Mouse (Mus musculus) activated CD4-positive, CD25-positive, alpha-beta regulatory T cell, adult 4 months (primary cell): Measurements from ENCODE around the gene Fhit. TPM values are rescaled to one million over a fixed set of nuclear protein-coding genes. Genes with fewer than 3 reads are reported as not detected.

Source experiments
- ATAC-seq: one replicate; pipeline ENCODE4 v1.8.0; 2017
- polyA plus RNA-seq, 2 experiments: library from polyadenylated mRNA; unstranded; fragments of 100-300 nt; shearing (Covaris generic); gene quantifications; one replicate each; pipeline ENCODE4 v1.2.1; 2017

Gene Fhit
- polyA plus RNA-seq, 2 experiments from 2014 or later, result 4.9 to 7.5 TPM

DNA sequence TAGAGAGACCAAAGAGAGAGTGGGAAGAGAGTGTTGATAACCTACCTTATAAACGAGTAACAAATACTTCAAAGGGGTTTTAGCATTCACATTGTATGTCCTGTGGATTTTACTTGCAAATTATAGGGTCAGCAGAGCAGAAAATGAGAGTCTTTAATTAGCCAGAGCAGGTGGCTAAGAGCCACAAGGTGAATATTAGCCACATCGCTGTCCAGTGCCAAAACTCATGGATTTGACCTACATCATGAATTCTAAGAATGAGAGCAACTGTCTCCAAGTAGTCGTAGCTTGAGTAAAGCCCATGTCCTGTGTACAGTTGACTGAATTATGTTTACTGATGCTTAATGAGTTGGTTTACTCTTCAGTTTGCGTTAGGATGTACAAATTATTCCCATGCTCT lies 1039.7 kb downstream of the Fhit start:
- ATAC-seq, result no peak

DNA sequence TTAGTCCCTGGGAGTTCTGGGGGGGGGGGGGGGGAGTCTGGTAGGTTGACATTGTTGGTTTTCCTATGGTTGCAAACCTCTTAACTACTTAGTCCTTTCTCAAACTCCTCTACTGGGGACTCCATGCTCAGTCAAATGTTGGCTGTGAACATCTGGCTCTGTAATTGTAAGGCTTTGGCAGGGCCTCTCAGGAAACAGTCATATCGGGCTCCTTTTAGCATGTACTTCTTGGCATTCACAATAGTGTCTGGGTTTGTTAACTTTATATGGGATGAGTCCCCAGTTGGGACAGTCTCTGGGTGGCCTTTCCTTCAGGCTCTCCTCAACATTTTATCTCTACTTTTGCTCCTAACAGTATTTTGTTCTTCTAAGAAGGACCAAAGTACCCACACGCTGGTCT lies 1065.6 kb downstream of the Fhit start:
- no peak for ATAC-seq

DNA sequence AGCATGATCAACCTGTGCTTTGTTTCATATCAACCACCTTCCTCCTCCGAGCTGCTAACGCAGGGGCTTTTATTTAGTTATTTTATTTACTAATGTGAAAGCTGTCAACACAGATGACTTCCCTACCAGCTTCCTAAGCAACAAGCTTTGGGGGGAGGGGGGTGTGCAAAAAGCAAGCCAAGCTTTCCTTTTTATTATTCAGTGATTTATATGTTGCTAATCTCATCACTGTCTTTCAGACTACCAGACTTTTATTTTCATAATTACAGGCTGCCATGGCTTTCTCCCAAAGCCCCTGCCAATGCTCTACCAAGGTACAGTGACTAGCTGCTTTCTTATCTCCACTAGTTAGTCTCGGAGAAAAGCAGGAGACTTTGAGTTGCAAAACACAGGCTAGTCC lies 1082.8 kb downstream of the Fhit start:
- ATAC-seq, result no peak

DNA sequence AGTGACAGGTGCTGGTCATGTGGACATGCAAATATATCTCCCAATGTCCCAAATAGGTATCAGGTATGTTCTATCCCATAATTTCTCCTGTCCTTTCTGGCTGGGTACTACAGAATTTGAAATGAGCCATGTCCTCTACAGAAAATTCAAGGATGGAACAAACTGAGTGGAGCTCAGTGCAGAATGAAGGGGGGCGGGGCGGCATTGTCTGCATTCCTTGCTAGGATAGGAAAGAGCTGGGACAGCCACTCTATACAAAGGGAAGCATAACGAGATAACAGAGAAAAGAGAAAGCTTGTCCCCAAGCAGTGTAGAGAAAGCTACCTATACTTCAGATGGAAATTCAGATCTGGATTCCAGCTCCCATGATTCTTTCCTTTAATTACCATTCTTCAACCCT lies 1111.9 kb downstream of the Fhit start:
- ATAC-seq, result no peak

GRCm38 (mm10) chr14:10047123-10047783 lies 1114.6 kb downstream of the Fhit start:
- no peak for ATAC-seq

DNA sequence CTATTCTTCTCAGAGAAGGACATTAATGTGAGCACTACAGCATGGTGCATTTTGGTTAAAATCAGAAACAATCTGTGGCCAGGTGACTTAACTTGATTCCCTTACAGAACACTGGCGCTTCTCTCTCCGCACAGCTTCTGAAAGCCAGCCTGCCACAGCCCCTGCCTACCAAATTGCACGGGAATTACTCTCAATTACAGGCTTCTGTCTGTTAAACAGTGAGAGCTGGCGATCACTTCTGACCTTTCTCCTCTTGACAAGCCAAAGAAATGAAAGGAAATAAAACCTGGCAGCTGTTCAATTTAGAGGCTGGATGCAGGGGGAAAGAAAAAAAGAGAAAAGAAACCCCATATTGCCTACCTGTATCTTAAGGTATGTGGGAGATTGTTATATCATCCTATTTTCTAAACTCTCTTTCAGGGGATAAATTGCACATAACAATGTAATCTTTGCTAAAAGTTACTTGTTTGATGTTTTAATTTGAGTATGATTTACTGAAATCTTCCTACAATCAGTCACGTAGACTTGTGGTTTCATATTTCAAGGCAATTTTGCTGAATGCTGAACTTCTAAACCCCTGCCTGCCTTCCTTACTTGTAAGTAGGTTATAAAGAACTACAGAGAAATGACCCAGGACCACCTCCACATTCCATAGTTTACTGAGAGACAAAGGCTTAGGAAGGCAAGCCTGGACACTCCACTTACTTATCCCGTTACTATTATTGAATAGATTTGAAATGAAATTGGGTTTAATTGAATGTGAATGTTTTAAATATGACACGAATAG lies 1115.3 kb downstream of the Fhit start:
- no peak for ATAC-seq

DNA sequence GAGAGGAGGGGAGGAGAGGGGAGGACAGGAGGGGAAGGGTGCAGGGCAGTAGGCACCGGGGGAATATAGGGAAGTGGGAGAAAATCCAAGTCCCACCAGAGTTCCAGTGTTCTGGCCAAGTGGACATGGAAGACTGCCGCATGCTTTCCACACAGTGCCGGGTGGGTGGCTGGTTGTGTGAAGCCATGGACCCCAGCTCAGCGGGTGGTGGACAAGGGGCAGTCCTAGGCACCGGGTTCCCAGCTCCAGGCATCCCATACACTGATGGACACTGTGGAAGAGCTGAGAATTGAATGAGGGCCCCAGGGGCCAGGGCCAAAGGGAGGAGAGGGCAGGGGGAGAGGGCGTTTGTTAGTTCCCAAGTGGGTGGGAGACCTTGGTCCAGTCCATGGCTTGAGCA lies 1123.8 kb downstream of the Fhit start:
- no peak for ATAC-seq

GRCm38 (mm10) chr14:10036685-10037215 lies 1125.1 kb downstream of the Fhit start:
- ATAC-seq, result no peak

DNA sequence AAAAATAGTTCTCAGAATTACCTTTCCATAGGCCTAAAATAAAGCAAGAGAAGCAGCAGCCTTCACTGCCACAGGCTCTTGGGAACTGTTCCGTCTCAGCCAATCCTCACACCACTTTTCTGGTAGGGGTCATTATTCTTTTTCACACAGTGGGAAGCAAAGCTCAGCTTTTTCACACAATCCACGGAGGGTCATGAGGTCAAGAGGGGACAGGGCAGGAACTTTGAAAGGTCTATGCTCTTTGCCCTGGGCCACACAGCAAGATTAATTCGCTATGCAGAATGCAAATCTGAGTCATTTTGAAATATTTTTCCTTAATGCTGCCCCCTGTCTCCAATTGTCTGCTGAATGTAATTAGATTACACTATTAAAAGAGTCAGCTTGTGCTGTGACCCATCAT lies 1126.2 kb downstream of the Fhit start:
- ATAC-seq, result no peak

GRCm38 (mm10) chr14:10035270-10035669 lies 1126.6 kb downstream of the Fhit start:
- no peak for ATAC-seq

- no peak for ATAC-seq
Observed at GRCm38 (mm10) chr14:10023382-10023781, 1138.5 kb downstream of the Fhit start.

- ATAC-seq, result no peak
Observed at GRCm38 (mm10) chr14:10022304-10022703, 1139.5 kb downstream of the Fhit start.

DNA sequence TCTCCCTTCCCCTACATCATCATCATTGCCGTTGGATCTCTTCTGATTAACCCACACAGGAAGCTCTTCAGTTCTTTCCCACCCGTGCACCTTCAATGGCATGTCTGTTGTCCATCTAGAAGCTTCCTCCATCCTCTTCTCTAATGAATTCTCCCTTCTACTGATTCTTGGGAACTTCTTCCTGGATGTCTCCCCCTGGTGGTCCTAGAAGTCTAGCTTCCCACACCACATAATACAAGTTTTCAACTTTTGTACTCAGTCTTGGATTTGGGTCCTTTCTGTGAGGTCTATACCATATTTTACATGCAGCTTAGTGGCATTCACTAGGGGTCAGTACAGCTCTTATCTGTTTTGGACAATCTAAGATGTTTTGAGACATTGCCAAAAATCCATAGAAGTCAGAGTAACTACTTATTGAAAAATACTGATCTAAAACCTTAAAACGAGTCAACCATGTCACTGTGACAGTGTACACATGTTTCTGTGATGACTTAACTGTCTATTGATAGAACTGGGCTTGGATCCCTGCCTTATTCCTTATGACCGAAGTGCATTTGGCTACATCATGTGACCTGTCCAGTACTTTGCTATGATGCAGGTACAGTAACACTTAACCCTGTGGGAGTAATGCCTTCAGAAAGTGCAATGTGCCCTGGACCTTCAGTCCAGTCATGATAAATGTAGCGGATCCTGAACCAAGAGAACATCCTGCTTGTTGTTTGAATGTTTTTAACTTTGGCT lies 1141.3 kb downstream of the Fhit start:
- ATAC-seq, result no peak

GRCm38 (mm10) chr14:10013817-10014266 lies 1148.0 kb downstream of the Fhit start:
- ATAC-seq, result no peak

DNA sequence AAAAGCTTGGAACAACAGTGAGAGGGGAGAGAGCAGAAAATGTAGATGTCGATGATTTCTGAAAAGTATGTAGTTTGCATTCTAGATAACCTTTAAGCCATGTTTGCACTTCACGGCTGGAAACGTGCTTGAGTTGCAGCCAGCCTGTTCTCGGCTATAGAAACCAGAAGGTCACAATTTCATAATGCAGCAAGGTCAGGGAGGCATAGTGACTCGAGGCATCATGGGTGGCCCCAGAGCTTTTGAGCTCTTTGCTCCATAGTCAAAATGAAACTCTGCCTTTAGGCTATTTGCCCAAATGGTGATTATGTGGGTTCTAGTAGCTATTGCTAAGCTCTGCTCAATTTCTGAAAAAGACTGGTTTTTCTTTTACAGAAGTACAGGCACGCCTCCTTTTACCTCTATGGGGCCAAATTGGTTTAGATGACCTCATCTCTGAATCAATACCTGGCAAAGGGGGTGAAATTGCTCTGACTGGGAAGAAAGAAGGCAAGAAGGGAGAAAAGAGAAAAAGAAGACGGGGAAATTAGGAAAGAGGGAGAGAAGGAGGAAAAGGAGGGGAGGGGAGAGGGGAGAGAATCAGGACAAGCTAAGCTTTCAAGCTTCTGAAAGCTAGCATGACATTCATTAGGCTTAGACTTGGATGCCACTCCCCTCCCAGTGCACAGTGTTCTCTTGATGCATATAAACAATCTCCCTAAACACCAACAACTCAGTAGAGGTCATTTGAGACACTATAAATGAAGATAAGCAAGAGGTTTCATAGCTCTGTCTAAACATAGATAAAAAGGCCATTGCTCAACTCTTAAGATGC lies 1148.6 kb downstream of the Fhit start:
- no peak for ATAC-seq

GRCm38 (mm10) chr14:10006278-10006677 lies 1155.6 kb downstream of the Fhit start:
- no peak for ATAC-seq

GRCm38 (mm10) chr14:10003847-10004246 lies 1158.0 kb downstream of the Fhit start:
- no peak for ATAC-seq

- no peak for ATAC-seq
Observed at GRCm38 (mm10) chr14:9990677-9991076, 1171.2 kb downstream of the Fhit start.

DNA sequence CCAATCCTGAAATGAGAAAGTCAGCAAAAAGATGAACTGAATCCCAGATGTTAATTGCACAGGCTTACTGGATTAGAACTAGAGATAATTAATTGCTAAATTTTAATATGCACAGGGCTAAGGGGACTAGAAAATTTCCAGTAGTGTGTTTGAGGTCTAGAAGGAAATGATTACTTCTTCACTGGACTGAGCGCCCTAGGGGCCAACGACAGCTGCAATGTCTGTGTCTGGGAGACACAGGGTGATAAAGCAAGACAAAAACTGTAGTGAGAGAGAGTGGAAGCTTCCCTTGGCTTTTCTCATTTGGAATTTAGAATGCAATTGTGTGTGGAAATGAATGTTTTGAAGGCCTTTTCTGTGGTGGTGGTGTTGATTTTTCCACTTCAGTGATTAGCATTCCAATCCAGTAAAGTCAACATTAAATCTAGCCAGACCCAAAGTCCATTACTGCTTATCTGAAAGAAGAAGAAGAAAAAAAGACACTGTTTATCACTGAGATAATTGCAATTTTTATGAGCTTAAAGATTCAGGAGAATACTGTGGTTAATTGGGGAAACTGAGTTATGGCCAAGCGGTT lies 1184.8 kb downstream of the Fhit start:
- no peak for ATAC-seq

- no peak for ATAC-seq
Observed at GRCm38 (mm10) chr14:9974402-9974801, 1187.4 kb downstream of the Fhit start.

DNA sequence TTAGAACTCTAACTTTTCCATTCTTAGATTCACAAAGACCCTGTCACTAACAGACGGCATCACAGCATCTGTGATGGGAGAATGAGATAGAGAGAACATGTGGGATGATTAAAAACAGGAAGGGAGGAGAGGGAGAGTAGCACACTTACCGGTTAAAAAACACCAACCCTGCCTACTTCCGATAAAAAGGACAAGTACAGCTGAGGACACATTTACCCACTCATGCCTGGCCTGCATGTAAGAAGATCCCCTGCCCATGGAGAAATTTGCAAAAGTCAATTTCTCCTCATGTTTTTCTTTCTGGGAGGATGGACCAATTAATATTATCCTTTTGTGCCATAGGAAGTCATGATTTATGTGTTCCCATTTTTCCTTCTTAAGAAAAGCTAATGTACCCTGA lies 1198.0 kb downstream of the Fhit start:
- no peak for ATAC-seq

- ATAC-seq, result no peak
Observed at GRCm38 (mm10) chr14:9960396-9960795, 1201.4 kb downstream of the Fhit start.
